Mouse (Mus musculus) natural killer cell, adult 2 months (primary cell): ENCODE results near the gene Phkg1.
A peak's percentile ranks its signal among the peaks of the same experiment; 100 is the strongest.
"Not testable (repeated sequence)": the region's sequence is repeated elsewhere in the genome, so short reads cannot be mapped to it uniquely, and the experiment has no call there.

Experiments
- DNase-seq, 2 experiments: peaks; one replicate each; pipeline ENCODE4 v3.0.0; 2022; ENCODE audit warnings: low spot score in 2 of 2

The Phkg1 gene

GRCm38 (mm10) chr5:129898449-129898848 lies at the start of gene Phkg1:
Phkg1 (minus strand) TSS chr5:129898549.
- no peak for DNase-seq

DNA sequence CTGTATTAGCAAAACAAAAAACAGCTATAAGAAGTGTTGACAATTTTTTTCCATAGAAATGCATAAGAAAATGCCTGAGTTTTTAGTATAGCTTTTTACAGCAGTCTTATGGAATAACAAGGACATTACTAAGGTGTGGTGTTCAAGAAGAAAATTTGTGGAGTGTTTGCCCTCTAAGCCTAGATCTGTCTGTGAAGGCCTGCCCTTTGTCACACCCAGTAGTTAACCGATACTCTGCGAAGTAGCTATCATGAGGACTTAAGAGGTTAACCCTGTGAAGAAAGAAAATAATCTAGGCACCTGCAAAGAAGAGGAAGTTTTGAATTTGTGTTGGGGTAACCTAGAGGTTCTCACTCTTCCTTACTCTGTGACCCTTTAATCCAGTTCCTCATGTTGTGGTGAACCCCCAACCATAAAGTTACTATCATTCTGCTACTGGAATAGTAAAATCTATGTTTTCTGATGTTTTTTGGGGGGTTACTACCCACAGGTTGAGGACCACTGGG lies 49.2 kb upstream of the Phkg1 start:
- no peak for DNase-seq

- DNase-seq: no peak
These were observed 45.1 kb upstream of the Phkg1 start for GRCm38 (mm10) chr5:129943402-129943801.

GRCm38 (mm10) chr5:129942073-129942939 lies 44.0 kb upstream of the Phkg1 start:
- peak; percentile 5 to 8 for DNase-seq

- peak; percentile 99 for DNase-seq
These were observed 43.2 kb upstream of the Phkg1 start, which contains the start of gene Vkorc1l1 for GRCm38 (mm10) chr5:129941495-129942045. Vkorc1l1 (plus strand) TSS chr5:129941970.

DNA sequence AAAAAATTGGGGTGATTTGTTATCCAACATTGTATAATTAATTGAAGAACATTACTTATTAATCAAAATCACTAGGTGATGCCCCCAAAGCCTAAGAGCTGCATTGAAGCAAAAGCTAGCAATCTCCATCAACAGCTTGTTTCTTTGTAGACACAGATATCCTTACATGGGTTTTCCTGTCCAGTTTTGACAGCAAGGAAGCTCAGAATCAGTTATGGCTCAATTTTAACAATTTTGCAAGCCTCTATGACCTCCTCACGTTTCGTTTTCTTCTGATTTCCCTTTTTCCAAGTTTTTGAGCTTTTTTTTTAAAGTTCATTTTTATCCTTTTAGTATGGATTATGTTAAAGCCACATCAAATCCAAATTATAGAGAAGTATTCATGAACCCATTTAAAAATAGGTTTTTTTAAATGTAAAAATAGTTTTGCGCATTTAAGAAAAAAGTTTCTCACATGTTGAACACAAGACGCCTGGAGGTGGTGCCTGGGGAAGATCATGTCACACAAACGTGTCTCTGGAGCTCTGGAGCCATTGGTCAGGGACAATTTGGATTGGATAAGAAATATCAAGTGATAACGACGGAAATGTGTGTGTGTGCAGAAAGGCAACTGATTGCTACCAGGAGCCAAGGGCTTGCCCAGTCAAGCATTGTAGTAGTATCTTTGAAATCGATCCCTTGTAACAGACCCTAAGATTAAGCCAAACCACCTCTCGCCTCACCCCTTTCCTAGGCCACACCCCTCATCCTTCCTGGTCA lies 42.6 kb upstream of the Phkg1 start:
- no peak for DNase-seq

DNA sequence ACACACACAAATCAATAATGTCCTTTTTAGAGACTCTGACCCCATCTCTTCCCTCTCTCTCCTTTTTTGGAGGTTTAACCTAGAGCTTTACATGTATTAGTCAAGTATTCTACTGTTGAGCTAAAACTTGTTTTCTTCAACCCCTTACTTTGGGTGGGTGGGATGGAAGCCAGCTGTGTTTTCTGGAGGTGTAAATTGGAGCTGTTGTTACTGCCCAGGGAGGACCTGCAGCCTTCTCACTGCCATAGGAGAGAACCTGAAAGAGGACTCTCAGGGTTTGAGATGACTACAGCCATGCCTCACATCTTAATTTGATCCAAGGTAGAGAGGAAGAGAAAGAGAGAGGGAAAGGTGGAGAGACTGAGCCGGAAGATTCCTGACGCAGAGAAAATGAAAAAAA lies 41.9 kb upstream of the Phkg1 start:
- no peak for DNase-seq

GRCm38 (mm10) chr5:129936941-129937340 lies 38.6 kb upstream of the Phkg1 start:
- no peak for DNase-seq

DNA sequence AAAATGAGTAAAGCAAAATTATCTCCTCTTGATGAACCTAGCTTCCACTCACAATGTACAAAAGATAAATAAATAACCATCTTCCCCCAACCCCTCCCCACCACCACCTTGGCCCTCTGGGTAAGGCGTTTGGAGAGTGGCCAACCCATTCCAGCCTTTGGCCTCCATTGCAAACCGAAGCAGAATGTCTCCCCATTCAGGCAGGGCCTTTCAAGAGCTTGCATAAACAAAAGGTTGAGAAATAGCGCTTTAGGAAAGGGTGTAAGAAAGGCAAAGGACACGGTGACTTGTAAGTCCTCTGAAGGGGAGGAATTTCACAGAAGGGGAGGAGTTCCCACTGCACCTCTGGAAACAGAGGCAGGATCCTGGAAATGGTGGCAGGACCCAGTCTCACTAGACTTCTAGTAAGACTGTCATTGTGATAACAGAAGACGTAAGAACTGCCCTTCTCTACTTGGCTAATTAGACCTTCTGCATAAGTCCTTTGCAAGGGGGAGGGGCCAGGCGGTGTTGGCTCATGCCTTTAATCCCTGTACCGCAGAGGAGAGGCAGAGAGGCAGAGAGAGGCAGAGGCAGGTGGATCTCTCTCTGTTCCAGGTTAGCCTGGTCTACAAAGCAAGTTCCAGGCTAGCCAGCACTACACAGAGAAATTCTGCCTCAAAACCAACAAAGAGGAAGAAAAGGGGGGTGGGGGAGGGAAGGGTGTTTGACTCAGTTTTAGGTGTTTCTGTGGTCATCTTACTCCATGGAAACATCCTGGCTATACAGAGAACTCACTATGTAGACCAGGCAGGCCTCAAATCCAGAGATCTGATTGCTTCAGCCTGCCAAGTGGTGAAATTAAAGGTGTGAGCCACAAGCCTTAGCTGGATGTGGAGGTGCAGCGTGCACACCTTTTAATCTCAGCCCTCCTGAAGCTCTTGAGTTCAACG lies 31.8 kb upstream of the Phkg1 start:
- DNase-seq: no peak

- DNase-seq: no peak
These were observed 27.6 kb upstream of the Phkg1 start for GRCm38 (mm10) chr5:129925933-129926332.

DNA sequence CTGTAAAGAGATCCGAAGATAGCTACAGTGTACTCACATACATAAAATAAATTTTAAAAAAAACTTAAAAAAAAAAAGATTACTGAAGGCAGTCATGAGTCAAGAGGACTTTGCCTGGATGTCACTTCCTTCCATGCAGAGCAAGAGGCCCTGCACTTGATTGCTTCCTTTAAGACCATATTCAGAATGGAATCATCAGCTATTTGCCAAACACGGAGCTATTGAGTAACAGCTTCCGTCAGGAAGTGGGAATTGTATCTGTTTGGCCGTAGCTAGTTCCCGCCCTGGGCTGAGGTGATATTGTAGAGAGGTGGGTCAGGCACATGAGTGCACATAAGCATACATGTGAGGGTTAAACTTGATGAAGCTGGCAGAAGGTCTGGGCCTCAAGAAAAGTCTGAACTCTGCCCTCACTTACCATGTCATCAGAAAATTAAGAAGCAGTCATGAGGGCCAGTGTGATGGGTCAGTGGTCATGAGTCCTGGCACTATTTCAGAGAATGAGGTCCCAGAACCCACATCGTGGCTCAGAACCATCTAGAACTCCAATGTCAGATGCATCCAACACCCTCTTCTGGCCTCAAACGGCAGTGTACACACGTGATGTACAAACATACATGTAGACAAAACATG lies 26.6 kb upstream of the Phkg1 start:
- DNase-seq: no peak

DNA sequence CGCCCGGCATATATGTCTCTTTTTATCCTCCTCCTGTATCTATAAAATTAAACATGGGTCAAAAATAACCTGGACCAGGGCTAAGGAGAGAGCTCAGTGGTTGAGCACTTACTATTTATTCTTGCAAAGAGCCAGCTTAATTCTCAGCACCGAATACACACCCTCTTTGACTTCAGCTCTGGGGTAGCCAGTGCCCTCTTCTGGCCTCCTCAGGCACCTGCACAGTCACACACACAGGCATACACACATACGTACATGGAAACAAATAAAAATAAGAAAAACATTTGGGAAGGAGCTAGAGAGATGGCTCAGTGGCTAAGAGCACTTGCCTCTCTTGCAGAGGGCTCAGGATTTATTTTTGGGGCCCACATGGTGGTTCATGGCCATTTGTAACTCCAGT lies 23.6 kb upstream of the Phkg1 start:
- no peak for DNase-seq

DNA sequence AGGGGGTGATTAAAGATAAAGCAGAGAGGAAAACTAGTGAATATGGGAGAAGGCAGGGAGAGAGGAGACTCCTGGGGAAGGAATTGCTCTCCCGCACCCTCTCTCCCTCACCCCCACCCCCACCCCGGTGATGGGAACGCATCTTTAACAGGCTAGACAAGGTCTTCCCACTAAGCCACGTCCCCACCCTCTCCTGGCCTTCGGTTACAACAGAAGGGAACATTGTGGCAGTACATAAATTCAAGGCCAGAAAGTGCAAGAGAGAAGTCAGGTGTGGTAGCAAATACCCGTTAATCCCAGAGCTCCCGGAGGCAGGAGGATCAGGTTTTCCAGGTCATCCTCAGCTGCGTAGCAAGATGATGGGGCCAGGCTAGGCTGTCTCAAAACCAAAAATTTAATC lies 21.0 kb upstream of the Phkg1 start:
- no peak for DNase-seq

GRCm38 (mm10) chr5:129918752-129919151 lies 20.4 kb upstream of the Phkg1 start:
- DNase-seq: no peak

GRCm38 (mm10) chr5:129918065-129918651 lies 19.8 kb upstream of the Phkg1 start:
- no peak for DNase-seq

DNA sequence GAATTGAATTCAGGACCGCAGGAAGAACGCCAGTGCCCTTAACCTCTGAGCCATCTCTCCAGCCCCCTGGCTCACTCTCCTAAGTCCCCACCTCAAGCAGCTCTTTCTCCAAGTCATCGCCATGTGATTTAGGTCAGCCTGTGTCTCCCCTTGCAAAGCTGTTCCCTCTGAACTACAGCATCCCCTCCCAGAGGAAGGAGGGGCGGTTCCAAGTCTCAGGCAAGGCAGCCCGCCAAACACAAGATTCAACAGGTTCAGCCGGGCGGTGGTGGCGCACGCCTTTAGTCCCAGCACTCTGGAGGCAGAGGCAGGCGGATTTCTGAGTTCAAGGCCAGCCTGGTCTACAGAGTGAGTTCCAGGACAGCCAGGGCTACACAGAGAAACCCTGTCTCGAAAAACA lies 17.1 kb upstream of the Phkg1 start:
- DNase-seq: not testable (repeated sequence)

DNA sequence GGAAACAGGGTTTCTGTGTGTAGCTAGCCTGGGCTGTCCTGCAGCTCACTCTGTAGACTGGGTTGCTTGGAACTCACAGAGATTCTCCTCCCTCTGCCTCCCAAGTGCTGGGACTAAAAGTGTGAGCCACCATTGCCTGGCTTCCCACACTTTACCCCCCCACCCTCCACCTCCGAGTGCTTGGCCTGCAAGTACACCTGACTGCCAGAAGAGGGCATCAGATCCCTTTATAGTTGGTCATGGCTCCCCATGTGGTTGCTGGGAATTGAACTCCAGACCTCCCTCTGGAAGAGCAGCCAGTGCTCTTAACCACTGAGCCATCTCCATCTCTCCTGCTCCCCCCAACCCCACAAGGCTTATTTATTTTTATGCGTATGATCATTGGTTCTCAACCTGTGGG lies 15.7 kb upstream of the Phkg1 start:
- peak; percentile 6 to 32 for DNase-seq

GRCm38 (mm10) chr5:129909591-129909990 lies 11.2 kb upstream of the Phkg1 start:
- no peak for DNase-seq

- no peak for DNase-seq
These were observed 10.8 kb upstream of the Phkg1 start for GRCm38 (mm10) chr5:129909147-129909546.

DNA sequence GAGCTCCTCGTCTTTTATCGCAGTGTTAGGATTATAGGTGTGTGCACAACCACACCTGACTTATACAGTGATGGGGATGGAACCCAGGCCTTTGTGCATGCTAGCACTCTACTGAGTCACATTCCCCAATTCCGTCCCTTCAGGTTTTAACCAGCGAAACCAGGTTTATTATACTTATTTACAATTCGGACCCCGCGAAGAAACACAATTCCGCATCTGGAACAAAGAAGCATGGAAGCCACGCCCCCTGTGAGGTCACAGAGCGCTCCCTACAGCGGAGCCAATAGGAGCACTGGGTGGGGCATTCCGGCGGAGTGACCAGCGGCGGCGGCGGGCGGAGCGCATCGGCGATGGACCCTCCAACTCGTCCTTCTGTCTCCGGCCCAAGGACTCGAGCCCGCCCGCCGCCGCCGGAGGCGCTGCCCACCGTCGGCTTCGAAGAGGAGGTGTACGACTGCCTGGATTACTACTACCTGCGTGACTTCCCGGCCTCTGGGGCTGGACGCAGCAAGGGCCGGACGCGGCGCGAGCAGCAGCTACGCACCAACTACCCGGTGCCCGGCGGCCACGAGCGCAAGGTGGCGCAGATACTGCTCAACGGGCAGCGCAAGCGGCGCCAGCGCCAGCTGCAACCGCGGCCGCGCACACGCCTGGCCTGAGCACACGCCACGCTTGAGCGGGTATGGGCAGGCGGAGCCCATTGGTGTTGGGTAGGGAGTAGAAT lies 10.1 kb upstream of the Phkg1 start, which contains the start of gene Nupr1l:
Gene Nupr1l, plus strand, starts transcription at position 299 of the 724 bp plus-strand sequence.
- DNase-seq: peak; percentile 68 to 73
